Mouse (Mus musculus) myocyte (in vitro differentiated cells): ENCODE measurements around the gene Psmd8. TPM values are rescaled to one million over a fixed set of nuclear protein-coding genes. Genes with fewer than 3 reads are reported as not detected.
"Not testable (repeated sequence)": the region's sequence is repeated elsewhere in the genome, so short reads cannot be mapped to it uniquely, and the experiment has no call there.

Source experiments
- H3K27me3 ChIP-seq: one replicate; pipeline ENCODE4 v1.6.1; 2011; ENCODE audit not compliant: control insufficient read depth, insufficient read depth, insufficient read length
- H3K36me3 ChIP-seq: one replicate; pipeline ENCODE4 v1.6.1; 2011; ENCODE audit not compliant: control insufficient read depth, insufficient read depth
- H3K4me2 ChIP-seq: one replicate; pipeline ENCODE4 v1.6.1; 2011; ENCODE audit warnings: low read depth, control low read depth
- H3K4me3 ChIP-seq: one replicate; pipeline ENCODE4 v1.5.1; 2011; ENCODE audit warnings: mild to moderate bottlenecking, control low read depth, moderate library complexity
- H3K79me2 ChIP-seq: one replicate; pipeline ENCODE4 v1.6.1; 2011; ENCODE audit not compliant: control insufficient read depth, insufficient read depth
- H3ac ChIP-seq: one replicate; pipeline ENCODE4 v1.6.1; 2011; ENCODE audit not compliant: control insufficient read depth, insufficient read length
- CEBPB ChIP-seq: IDR thresholded peaks from 2 replicates; pipeline ENCODE4 v1.6.1; 2011; ENCODE audit warnings: mild to moderate bottlenecking, moderate library complexity; ENCODE audit not compliant: poor library complexity, insufficient read depth, severe bottlenecking
- E2F4 ChIP-seq: IDR thresholded peaks from one replicate; pipeline ENCODE4 v1.6.1; 2011; ENCODE audit warnings: mild to moderate bottlenecking, control low read depth, moderate library complexity; ENCODE audit not compliant: insufficient read depth
- MAX ChIP-seq: IDR thresholded peaks from one replicate; pipeline ENCODE4 v1.6.1; 2011; ENCODE audit warnings: low read depth, mild to moderate bottlenecking, control low read depth
- MYOD1 ChIP-seq, 3 experiments: IDR thresholded peaks; one replicate each; pipeline ENCODE4 v1.6.1; 2011; ENCODE audit warnings: control low read depth in 2 of 3, low read depth in 2 of 3, mild to moderate bottlenecking in 2 of 3, moderate library complexity in 1 of 3; ENCODE audit not compliant: insufficient read length in 2 of 3, control insufficient read depth in 1 of 3
- MYOG ChIP-seq, 3 experiments: IDR thresholded peaks; one replicate each; pipeline ENCODE4 v1.6.1; 2011; ENCODE audit warnings: control low read depth in 2 of 3, low read depth in 2 of 3, mild to moderate bottlenecking in 2 of 3; ENCODE audit not compliant: insufficient read length in 2 of 3, control insufficient read depth in 1 of 3, insufficient read depth in 1 of 3
- POLR2A ChIP-seq: IDR thresholded peaks from one replicate; pipeline ENCODE4 v1.6.1; 2011; ENCODE audit warnings: low read depth, mild to moderate bottlenecking, control low read depth, moderate library complexity; ENCODE audit not compliant: insufficient read length
- POLR2AphosphoS2 ChIP-seq: IDR thresholded peaks from one replicate; pipeline ENCODE4 v1.6.1; 2011; ENCODE audit warnings: low read depth, control low read depth; ENCODE audit not compliant: insufficient read length
- REST ChIP-seq: IDR thresholded peaks from one replicate; pipeline ENCODE4 v1.6.1; 2011; ENCODE audit warnings: mild to moderate bottlenecking, control low read depth, moderate library complexity; ENCODE audit not compliant: insufficient read depth, insufficient read length
- SRF ChIP-seq: IDR thresholded peaks from one replicate; pipeline ENCODE4 v1.6.1; 2011; ENCODE audit warnings: low read depth; ENCODE audit not compliant: control insufficient read depth, insufficient read length
- TCF12 ChIP-seq: IDR thresholded peaks from one replicate; pipeline ENCODE4 v1.6.1; 2011; ENCODE audit warnings: mild to moderate bottlenecking, control low read depth; ENCODE audit not compliant: poor library complexity, insufficient read depth, severe bottlenecking
- TCF3 ChIP-seq: IDR thresholded peaks from one replicate; pipeline ENCODE4 v1.6.1; 2011; ENCODE audit warnings: low read depth, control low read depth; ENCODE audit not compliant: insufficient read length
- USF1 ChIP-seq: IDR thresholded peaks from one replicate; pipeline ENCODE4 v1.6.1; 2011; ENCODE audit warnings: low read depth, mild to moderate bottlenecking, control low read depth, moderate library complexity
- polyA plus RNA-seq: library from polyadenylated mRNA; unstranded; fragments of >200 nt; fragmentation: generic; extraction: Trizol; gene quantifications from one replicate; pipeline ENCODE4 v1.2.1, GENCODE M21; 2012; ENCODE audit warnings: missing spikeins

Gene Psmd8
- polyA plus RNA-seq, 1 experiment = 404 TPM

- Histone ChIP-seq H3K36me3 (no peaks in the 10 kb centered on the region), H3K4me3 (no peak within 1 kb of the TSS), H3K4me2 (no peak within 1 kb of the TSS), H3K79me2 (no peaks in the 10 kb centered on the region), H3ac (no peak within 1 kb of the TSS), H3K27me3 (no peaks in the 10 kb centered on the region)
- TF ChIP-seq MAX (no peak), CEBPB (no peak), MYOG (IDR thresholded peaks at IDR 0.05; ENCODE audit: control insufficient read depth in 1 of 3, insufficient read depth in 1 of 3, insufficient read length in 2 of 3, low read depth in 2 of 3) (no peak), MYOD1 (IDR thresholded peaks at IDR 0.05; ENCODE audit: control insufficient read depth in 1 of 3, insufficient read length in 2 of 3, low read depth in 2 of 3) (no peak), REST (no peak), TCF3 (no peak), USF1 (no peak), TCF12 (no peak), POLR2A (no peak), POLR2AphosphoS2 (no peak), SRF (no peak), E2F4 (no peak)
These were observed 33.2 kb upstream of the Psmd8 start, which contains the start of gene Catsperg1 for GRCm38 (mm10) chr7:29213675-29214082. Catsperg1 (minus strand) TSS chr7:29214035.

- not testable (repeated sequence) for H3K4me2 ChIP-seq, H3K36me3 ChIP-seq, H3K4me3 ChIP-seq, H3ac ChIP-seq, H3K27me3 ChIP-seq, H3K79me2 ChIP-seq
These were observed 32.5 kb upstream of the Psmd8 start for GRCm38 (mm10) chr7:29212775-29213560.

- Histone ChIP-seq H3K4me2 (peak overlapping the region; percentile 81), H3ac (no peak overlapping the region), H3K4me3 (peak overlapping the region; percentile 22), H3K79me2 (no peaks in the 10 kb centered on the region), H3K27me3 (no peaks in the 10 kb centered on the region), H3K36me3 (no peaks in the 10 kb centered on the region)
- no peak for TF ChIP-seq TCF12
- TF ChIP-seq REST = no peak
- no peak for TF ChIP-seq USF1
- TF ChIP-seq MAX = no peak
- TF ChIP-seq TCF3 = no peak
- no peak for TF ChIP-seq POLR2A
- no peak for TF ChIP-seq CEBPB
- no peak for TF ChIP-seq MYOD1 (IDR thresholded peaks at IDR 0.05; ENCODE audit: control insufficient read depth in 1 of 3, insufficient read length in 2 of 3, low read depth in 2 of 3)
- TF ChIP-seq POLR2AphosphoS2 = no peak
- no peak for TF ChIP-seq SRF
- TF ChIP-seq MYOG (IDR thresholded peaks at IDR 0.05; ENCODE audit: control insufficient read depth in 1 of 3, insufficient read depth in 1 of 3, insufficient read length in 2 of 3, low read depth in 2 of 3) = no peak
- no peak for TF ChIP-seq E2F4
These were observed 31.8 kb upstream of the Psmd8 start for GRCm38 (mm10) chr7:29212199-29212765.

- Histone ChIP-seq H3ac (no peak overlapping the region), H3K4me3 (peak overlapping the region; percentile 22), H3K36me3 (no peaks in the 10 kb centered on the region), H3K79me2 (no peaks in the 10 kb centered on the region), H3K27me3 (no peaks in the 10 kb centered on the region), H3K4me2 (peak overlapping the region; percentile 81)
- no peak for TF ChIP-seq CEBPB
- no peak for TF ChIP-seq MAX
- TF ChIP-seq POLR2AphosphoS2 = no peak
- TF ChIP-seq REST = no peak
- no peak for TF ChIP-seq MYOD1 (IDR thresholded peaks at IDR 0.05; ENCODE audit: control insufficient read depth in 1 of 3, insufficient read length in 2 of 3, low read depth in 2 of 3)
- TF ChIP-seq USF1 = no peak
- TF ChIP-seq E2F4 = no peak
- no peak for TF ChIP-seq TCF12
- TF ChIP-seq TCF3 = no peak
- no peak for TF ChIP-seq SRF
- no peak for TF ChIP-seq MYOG (IDR thresholded peaks at IDR 0.05; ENCODE audit: control insufficient read depth in 1 of 3, insufficient read depth in 1 of 3, insufficient read length in 2 of 3, low read depth in 2 of 3)
- TF ChIP-seq POLR2A = no peak
These were observed 31.1 kb upstream of the Psmd8 start for GRCm38 (mm10) chr7:29211415-29212198.

- Histone ChIP-seq H3K4me2 (peak overlapping the region; percentile 81), H3K4me3 (peak overlapping the region; percentile 22)
- H3ac ChIP-seq, H3K27me3 ChIP-seq, H3K36me3 ChIP-seq, H3K79me2 ChIP-seq: not testable (repeated sequence)
These were observed 30.5 kb upstream of the Psmd8 start for GRCm38 (mm10) chr7:29211013-29211412.
